25 mouse cellular contexts compared by ENCODE assay signal in the genomic region with DNA sequence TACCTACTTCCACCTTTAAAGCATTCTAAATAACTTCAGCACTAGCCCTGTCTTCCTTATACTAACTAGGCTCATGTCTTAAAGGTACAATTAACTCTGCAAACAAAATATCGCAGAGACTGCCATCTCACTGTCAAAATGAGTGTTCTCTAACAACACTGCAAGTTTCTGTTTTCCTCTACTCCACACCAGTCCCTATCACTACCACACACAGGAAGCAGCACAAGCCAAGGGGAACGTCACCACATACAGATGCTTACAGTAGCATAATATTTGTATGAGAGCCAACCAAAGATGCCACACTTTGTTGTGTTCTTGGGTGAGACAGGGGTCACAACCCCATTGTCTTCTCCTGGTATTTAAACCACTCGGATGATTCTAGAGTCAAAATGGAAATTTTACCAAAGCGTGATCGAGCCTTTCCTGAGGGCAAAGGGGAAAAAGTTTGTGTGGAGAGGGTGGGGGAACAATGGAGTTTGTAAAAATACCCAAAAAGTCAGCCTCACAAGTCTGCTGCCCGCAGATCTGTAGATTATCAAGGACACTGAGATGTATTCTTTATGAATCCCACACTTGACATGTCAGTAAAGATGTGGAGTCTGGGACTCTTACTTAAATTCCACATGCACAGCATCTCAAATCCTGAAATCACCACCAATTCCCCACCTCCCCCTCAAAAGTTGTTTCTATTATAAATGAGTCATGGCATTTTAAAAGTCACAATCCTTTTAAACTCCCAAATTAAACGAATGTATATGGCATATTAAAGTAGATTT. TPM values are rescaled to one million over a fixed set of nuclear protein-coding genes. Genes with fewer than 3 reads are reported as not detected.
DNase-seq lines count a peak whose midpoint lies in the region; ATAC-seq and TF ChIP-seq lines count a peak whose summit lies in the region.
"Had no signal": no experiment of that assay in that cellular context is flagged by ENCODE, and none has a peak within 500 bp of the region (broad histone marks: within the 10 kb centered on the region; RNA-seq: fewer than 3 reads in every experiment).

No protein-coding gene starts in this region.

- ATAC-seq in neural tube, embryonic 15.5 days (ENCODE audit: low FRiP score) = no peak
- ATAC-seq in embryonic facial prominence, embryonic 15.5 days (ENCODE audit: insufficient number of reproducible peaks, low FRiP score, low TSS enrichment, low read depth) = no peak
- no peak for ATAC-seq in cerebellum, adult (ENCODE audit: insufficient number of reproducible peaks, low FRiP score, low TSS enrichment)
- ATAC-seq: forebrain, embryonic 15.5 days; inflammation-experienced regulatory T-cells, adult 6 months had no signal

- H3K9ac ChIP-seq in neural tube, embryonic 15.5 days (replicated peaks) = no peak overlapping the region
- H3K9ac ChIP-seq in embryonic facial prominence, embryonic 15.5 days = no peak overlapping the region
- H3K9ac ChIP-seq: forebrain, embryonic 15.5 days; hindbrain, embryonic 13.5 days; liver, embryonic 13.5 days; lung, embryonic 14.5 days; midbrain, embryonic 12.5 days had no signal

- H3K4me1 ChIP-seq in neural tube, embryonic 15.5 days = peaks cover 5% of the 10 kb centered on the region; the same call in 1 of the 2 replicates
- peaks cover 32% of the 10 kb centered on the region for H3K4me1 ChIP-seq in embryonic facial prominence, embryonic 15.5 days
- H3K4me1 ChIP-seq: forebrain, embryonic 15.5 days; liver, embryonic 13.5 days had no signal

- H3K36me3 ChIP-seq in neural tube, embryonic 15.5 days = no peaks in the 10 kb centered on the region
- no peaks in the 10 kb centered on the region for H3K36me3 ChIP-seq in embryonic facial prominence, embryonic 15.5 days
- H3K36me3 ChIP-seq: forebrain, embryonic 15.5 days; hindbrain, embryonic 13.5 days; liver, embryonic 13.5 days; midbrain, embryonic 12.5 days had no signal

- H3K9me3 ChIP-seq in neural tube, embryonic 15.5 days (replicated peaks) = no peaks in the 10 kb centered on the region
- H3K9me3 ChIP-seq in embryonic facial prominence, embryonic 15.5 days (replicated peaks) = no peaks in the 10 kb centered on the region
- H3K9me3 ChIP-seq: forebrain, embryonic 15.5 days; hindbrain, embryonic 13.5 days; limb, embryonic 13.5 days; liver, embryonic 13.5 days; midbrain, embryonic 12.5 days had no signal

- H3K27ac ChIP-seq in gastrocnemius, adult 2 months = peak overlapping the region; percentile 98
- H3K27ac ChIP-seq in neural tube, embryonic 15.5 days (replicated peaks) = no peak overlapping the region
- peak overlapping the region; percentile 78; the same call in 1 of the 2 replicates for H3K27ac ChIP-seq in embryonic facial prominence, embryonic 15.5 days (replicated peaks)
- H3K27ac ChIP-seq: forebrain, embryonic 15.5 days; hindbrain, embryonic 13.5 days; liver, embryonic 13.5 days; midbrain, embryonic 12.5 days had no signal

- H3K4me2 ChIP-seq in neural tube, embryonic 15.5 days = no peak overlapping the region
- H3K4me2 ChIP-seq in embryonic facial prominence, embryonic 15.5 days (replicated peaks) = peak overlapping the region; percentile 34; the same call in 1 of the 2 replicates
- H3K4me2 ChIP-seq: forebrain, embryonic 15.5 days; heart, embryonic 11.5 days; hindbrain, embryonic 13.5 days; liver, embryonic 13.5 days; lung, embryonic 14.5 days; midbrain, embryonic 12.5 days had no signal

- DNase-seq in gastrocnemius, adult 2 months = no peak
- DNase-seq in gastrocnemius, adult 8-10 months (ENCODE audit: low spot score in 2 of 2) = no peak
- peak; percentile 35 for DNase-seq in neural tube, embryonic 10.5 days (ENCODE audit: extremely low spot score, low spot score)
- no peak for DNase-seq in kidney, postnatal 10 days
- DNase-seq: adrenal gland, postnatal 36 days; B cell, adult 2 months; cerebellum, adult 2 months; cerebellum, postnatal 36 days; kidney, adult 2 months; kidney, postnatal 14 days; layer of hippocampus, adult 9-11 months; liver, embryonic 13.5 days; lung, embryonic 14.5 days; lung, postnatal 4 days; thymus, postnatal 36 days had no signal

- intact Hi-C loops in gastrocnemius, adult 2 months (cut with DNase I) = no loop called here

- H3K27me3 ChIP-seq in neural tube, embryonic 15.5 days (replicated peaks) = peaks cover 88% of the 10 kb centered on the region
- H3K27me3 ChIP-seq in embryonic facial prominence, embryonic 15.5 days = peaks cover 45% of the 10 kb centered on the region

- H3K4me3 ChIP-seq in gastrocnemius, adult 2 months = peak overlapping the region; percentile 94
- no peak overlapping the region for H3K4me3 ChIP-seq in neural tube, embryonic 15.5 days (replicated peaks)
- no peak overlapping the region for H3K4me3 ChIP-seq in embryonic facial prominence, embryonic 15.5 days (replicated peaks)
- H3K4me3 ChIP-seq: forebrain, embryonic 15.5 days; hindbrain, embryonic 13.5 days; liver, embryonic 13.5 days; midbrain, embryonic 12.5 days had no signal

- 7% methylated on average over 7 of the region's 7 CpGs for WGBS in neural tube, embryonic 15.5 days
- 34% methylated on average over 7 of the region's 7 CpGs for WGBS in embryonic facial prominence, embryonic 15.5 days

- TF ChIP-seq CTCF in gastrocnemius, adult 2 months (IDR thresholded peaks at IDR 0.05) = no peak

RNA-seq across cellular contexts. Expression of a gene that starts 16.1 kb away (rescaled TPM):
- 10 to 100 TPM; 59.8 to 68.4 TPM for total RNA-seq in gastrocnemius, adult 2 months (2021)
- 10 to 100 TPM; 59.5 to 67.4 (median 60.9) TPM for total RNA-seq in gastrocnemius, adult 8-10 months (2022)
- polyA plus RNA-seq in neural tube, embryonic 15.5 days (2015; fragmentation: Nextera tagmentation; extraction: Ambion mirVana) = 2.8 and 6.8 TPM in 2 replicates
- 40.0 and 48.3 TPM in 2 replicates for polyA plus RNA-seq in embryonic facial prominence, embryonic 15.5 days (2015; fragmentation: Nextera tagmentation; extraction: Ambion mirVana)
- polyA plus RNA-seq: inflammation-experienced regulatory T-cells, adult 6 months; small intestine, adult 2 months had no signal
